Mouse (Mus musculus) right cerebral cortex, postnatal 10 days (tissue): ENCODE data around the gene Zcchc7.

ENCODE experiments used
- DNase-seq, 2 experiments: peaks; one replicate each; pipeline ENCODE4 v3.0.0; 2021; ENCODE audit warnings: low spot score in 2 of 2

The Zcchc7 gene

GRCm38 (mm10) chr4:44755553-44756133, at the start of gene Zcchc7:
Gene Zcchc7, plus strand, starts transcription at chr4:44755877.
- DNase-seq: no peak

- no peak for DNase-seq
Measured at GRCm38 (mm10) chr4:44705967-44706366, 49.7 kb upstream of the Zcchc7 start.

GRCm38 (mm10) chr4:44706865-44707264, 48.8 kb upstream of the Zcchc7 start:
- no peak for DNase-seq

GRCm38 (mm10) chr4:44708311-44708710, 47.4 kb upstream of the Zcchc7 start:
- DNase-seq: no peak

GRCm38 (mm10) chr4:44709091-44709695, 46.5 kb upstream of the Zcchc7 start:
- DNase-seq: no peak

DNA sequence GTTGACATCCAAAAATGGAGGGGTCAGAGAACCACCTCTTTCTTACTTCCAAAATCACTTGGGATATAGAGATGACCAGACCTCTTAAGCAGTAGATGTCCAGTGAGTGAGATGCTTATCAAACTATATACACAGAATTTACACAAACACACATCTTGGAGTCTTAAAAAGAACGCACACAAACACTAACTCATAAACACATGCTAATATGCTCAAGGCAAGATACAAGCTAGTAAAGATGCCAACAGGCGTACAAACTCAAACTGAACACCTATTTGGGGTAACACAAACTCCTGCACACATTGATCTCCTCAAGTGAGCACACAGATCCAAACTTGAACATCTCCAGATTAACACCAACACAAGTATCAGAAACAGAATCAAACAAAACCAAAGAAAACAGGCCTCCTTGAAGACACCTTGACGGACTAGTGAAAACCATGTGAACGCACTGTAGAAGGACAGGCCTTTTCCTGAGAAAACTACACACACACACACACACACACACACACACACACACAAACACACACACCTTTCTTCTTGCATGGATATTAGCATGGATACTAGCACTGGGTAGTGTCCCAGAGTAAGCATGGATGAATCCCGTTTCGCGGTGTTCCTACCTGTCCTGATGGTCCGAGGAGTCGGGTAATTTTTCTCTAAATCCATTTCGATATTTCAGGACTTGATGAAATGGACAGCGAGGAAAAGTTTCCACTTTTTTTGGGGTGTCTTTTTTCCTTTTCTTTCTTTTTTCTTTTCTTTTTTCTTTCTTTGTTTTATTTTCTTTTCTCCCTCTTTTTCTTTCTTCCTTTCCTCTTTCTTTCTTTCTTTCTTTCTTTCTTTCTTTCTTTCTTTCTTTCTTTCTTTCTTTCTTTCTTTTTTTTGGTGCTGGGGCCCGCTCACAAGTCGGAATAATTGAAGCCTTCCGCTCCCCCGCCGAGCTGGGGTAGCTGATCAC, 45.7 kb upstream of the Zcchc7 start, which contains the start of gene Pax5:
Gene Pax5 (minus strand): TSS at position 748 of the 961 bp plus-strand sequence.
- DNase-seq: no peak

GRCm38 (mm10) chr4:44710701-44711097, 45.0 kb upstream of the Zcchc7 start:
- no peak for DNase-seq

- no peak for DNase-seq
Measured at GRCm38 (mm10) chr4:44711136-44711900, 44.4 kb upstream of the Zcchc7 start.

DNA sequence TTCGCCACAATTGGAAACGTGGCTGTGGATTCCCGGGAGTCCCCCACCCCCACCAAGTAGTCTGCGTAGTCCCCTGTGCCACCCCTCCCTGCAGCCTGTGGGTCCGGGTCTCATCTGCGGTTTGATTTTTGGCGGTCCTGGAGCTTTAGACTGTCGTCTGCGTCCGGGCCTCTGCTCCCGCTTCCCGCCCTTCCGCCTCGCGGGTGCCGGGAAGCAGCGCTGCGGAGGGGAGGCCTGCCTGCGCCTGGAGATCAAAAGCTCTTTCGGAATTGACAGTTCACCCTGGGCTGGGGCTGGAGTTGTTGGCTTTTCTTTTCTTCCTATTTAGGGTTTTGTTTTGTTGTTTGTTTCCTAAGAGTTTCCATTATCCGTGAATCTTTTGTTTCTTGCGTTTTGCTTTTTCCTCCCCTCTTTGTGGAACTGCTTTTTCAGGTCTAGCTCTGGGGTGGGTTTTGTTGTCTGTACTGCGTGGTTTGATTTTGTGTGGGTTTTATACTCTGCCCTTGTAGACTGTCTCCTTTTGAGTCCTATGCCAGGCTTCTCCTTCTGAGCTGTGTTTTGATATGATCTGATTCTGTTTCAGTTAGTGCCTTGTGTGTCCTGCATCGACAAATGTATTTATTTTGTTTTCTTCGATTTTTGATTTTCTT, 43.5 kb upstream of the Zcchc7 start:
- no peak for DNase-seq

- DNase-seq: no peak
Measured at GRCm38 (mm10) chr4:44712786-44713553, 42.7 kb upstream of the Zcchc7 start.

GRCm38 (mm10) chr4:44713554-44714051, 42.1 kb upstream of the Zcchc7 start:
- no peak for DNase-seq

GRCm38 (mm10) chr4:44714111-44714621, 41.5 kb upstream of the Zcchc7 start:
- DNase-seq: no peak

DNA sequence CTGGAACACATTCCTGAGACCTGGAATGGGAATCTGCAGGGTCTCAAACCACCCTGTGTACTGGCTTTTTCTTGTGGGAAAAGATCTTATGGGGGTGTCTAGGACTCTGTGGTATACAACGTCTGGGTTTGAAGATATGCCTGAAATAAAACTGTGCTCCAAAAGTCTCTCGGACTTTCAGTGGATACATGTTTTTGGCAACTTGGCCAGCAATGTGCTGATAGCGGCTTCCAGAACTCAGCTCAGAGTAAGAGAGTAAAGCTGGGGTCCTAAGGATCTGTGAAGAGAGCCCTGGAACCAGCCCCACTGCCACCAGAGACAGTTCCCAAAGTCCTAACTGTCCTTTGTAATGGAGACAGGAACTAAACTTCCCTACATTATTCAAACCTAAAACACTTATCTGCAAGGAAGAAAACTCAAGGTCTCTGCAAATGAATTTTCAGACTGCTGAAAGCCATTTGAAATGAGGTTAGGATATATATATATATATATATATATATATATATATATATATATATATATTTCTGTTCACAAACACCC, 40.0 kb upstream of the Zcchc7 start:
- no peak for DNase-seq

GRCm38 (mm10) chr4:44716391-44716790, 39.3 kb upstream of the Zcchc7 start:
- DNase-seq: no peak

GRCm38 (mm10) chr4:44717676-44718075, 38.0 kb upstream of the Zcchc7 start:
- no peak for DNase-seq

DNA sequence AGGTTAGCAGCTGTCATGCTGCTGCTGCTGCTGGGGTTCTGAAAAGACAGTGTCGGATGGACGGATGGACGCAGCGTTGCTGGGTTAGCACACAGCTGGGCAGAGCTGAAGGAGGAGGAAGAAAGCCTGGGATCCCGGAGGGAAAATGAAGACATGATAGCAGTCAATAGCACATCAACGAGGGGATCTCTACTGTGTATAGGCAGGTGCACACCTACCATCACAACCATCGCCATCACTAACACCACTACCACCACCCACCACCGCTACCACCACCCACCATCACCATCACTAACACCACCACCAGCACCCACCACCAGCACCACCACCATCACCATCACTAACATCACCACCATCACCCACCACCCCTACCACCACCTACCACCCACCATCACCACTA, 35.6 kb upstream of the Zcchc7 start:
- no peak for DNase-seq

DNA sequence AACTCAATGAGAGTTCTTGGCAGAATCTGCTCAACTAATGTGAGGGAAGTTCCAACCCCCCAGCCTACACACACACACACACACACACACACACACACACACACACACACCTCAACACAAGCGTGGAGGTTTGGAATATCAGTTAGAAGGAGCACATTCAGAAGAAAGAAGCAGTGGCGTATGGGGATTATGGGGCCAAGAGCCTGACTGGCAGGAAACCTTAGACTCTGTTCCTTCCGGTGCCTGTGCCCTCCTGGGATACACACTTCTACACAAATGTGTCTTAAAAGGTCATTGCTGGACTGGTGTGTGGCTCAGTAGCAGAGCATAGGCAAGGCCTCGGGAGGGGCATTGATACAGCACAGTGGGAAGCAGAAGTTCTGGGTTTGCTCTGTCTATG, 34.4 kb upstream of the Zcchc7 start:
- DNase-seq: no peak

DNA sequence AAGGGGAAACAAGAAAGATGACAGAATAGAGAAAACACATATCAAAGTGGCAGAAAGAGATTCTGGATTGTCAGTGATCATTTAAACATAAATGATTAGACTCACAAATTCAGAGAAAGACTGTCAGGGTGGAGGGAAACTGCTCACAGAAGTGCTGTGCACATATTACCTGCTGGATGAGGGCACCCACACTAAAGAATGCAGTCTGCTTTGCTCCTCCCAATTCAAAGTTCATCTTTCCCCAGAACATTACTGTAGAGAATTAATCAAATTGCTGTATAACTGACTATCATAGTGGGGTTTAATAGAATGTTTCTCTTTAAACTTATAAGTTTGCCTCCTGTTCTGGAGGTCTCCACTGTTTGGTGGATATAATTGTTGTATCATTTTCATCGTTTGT, 15.2 kb upstream of the Zcchc7 start:
- no peak for DNase-seq

GRCm38 (mm10) chr4:44756134-44756951, 666 bp downstream of the Zcchc7 start:
- peak; percentile 95 to 96 for DNase-seq
